Mouse (Mus musculus): ENCODE data around the gene Itgal. TPM values are rescaled to one million over a fixed set of nuclear protein-coding genes. Genes with fewer than 3 reads are reported as not detected.
"Not testable (repeated sequence)": the region's sequence is repeated elsewhere in the genome, so short reads cannot be mapped to it uniquely, and the experiment has no call there.

The Itgal gene
- polyA plus RNA-seq, 1 experiment from 2014 or later, result 4.1 TPM

- no peak for DNase-seq
- no peak overlapping the region; the same call in 1 of the 2 replicates for H3K9ac ChIP-seq
- ATAC-seq (ENCODE audit: low read depth), result no peak
- H3K27ac ChIP-seq, result no peak overlapping the region
- no peak overlapping the region for H3K4me3 ChIP-seq (replicated peaks)
- no peaks in the 10 kb centered on the region for H3K4me1 ChIP-seq (replicated peaks)
- H3K27me3 ChIP-seq, result no peaks in the 10 kb centered on the region
- no peak overlapping the region for H3K4me2 ChIP-seq
- no peaks in the 10 kb centered on the region for H3K9me3 ChIP-seq (replicated peaks)
- 77% methylated on average over 12 of the region's 12 CpGs for WGBS (ENCODE audit: insufficient replicate concordance)
- no peaks in the 10 kb centered on the region for H3K36me3 ChIP-seq
Measured at GRCm38 (mm10) chr7:127309951-127310350, 13.9 kb downstream of the Itgal start.

DNA sequence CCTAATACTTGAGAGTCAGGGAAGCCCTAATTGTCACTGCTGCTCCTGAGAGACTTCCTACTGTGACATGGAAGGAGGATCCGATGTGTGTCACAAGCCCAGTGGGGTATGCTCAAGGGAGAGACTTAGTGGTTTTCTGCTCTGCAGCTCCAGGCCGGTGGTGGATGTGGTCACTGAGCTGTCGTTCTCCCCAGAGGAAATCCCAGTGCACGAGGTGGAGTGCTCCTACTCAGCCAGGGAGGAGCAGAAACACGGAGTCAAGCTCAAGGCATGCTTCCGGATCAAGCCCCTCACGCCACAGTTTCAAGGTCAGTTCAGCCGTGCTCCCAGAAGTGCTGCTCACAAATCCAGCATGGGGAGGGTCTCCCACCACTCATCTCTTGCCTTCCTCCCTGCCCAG lies 17.9 kb downstream of the Itgal start:
- H3K4me1 ChIP-seq (replicated peaks), result no peaks in the 10 kb centered on the region
- no peak for DNase-seq
- WGBS (ENCODE audit: insufficient replicate concordance), result 41% methylated on average over 8 of the region's 8 CpGs
- no peaks in the 10 kb centered on the region for H3K36me3 ChIP-seq
- H3K4me3 ChIP-seq (replicated peaks), result no peak overlapping the region
- H3K27ac ChIP-seq, result no peak overlapping the region
- H3K4me2 ChIP-seq, result no peak overlapping the region
- H3K9ac ChIP-seq, result no peak overlapping the region
- no peak for ATAC-seq (ENCODE audit: low read depth)
- no peaks in the 10 kb centered on the region for H3K27me3 ChIP-seq
- H3K9me3 ChIP-seq (replicated peaks), result no peaks in the 10 kb centered on the region

GRCm38 (mm10) chr7:127321106-127321505 lies 25.0 kb downstream of the Itgal start:
- H3K36me3 ChIP-seq, result no peaks in the 10 kb centered on the region
- ATAC-seq (ENCODE audit: low read depth) (no peak), DNase-seq (no peak)
- no peaks in the 10 kb centered on the region for H3K4me1 ChIP-seq (replicated peaks)
- H3K27ac ChIP-seq, result no peak overlapping the region
- H3K9me3 ChIP-seq (replicated peaks), result no peaks in the 10 kb centered on the region
- H3K27me3 ChIP-seq, result no peaks in the 10 kb centered on the region
- H3K9ac ChIP-seq, result no peak overlapping the region
- no peak overlapping the region for H3K4me2 ChIP-seq
- WGBS (ENCODE audit: insufficient replicate concordance), result 47% methylated on average over 4 of the region's 4 CpGs
- H3K4me3 ChIP-seq (replicated peaks), result no peak overlapping the region

DNA sequence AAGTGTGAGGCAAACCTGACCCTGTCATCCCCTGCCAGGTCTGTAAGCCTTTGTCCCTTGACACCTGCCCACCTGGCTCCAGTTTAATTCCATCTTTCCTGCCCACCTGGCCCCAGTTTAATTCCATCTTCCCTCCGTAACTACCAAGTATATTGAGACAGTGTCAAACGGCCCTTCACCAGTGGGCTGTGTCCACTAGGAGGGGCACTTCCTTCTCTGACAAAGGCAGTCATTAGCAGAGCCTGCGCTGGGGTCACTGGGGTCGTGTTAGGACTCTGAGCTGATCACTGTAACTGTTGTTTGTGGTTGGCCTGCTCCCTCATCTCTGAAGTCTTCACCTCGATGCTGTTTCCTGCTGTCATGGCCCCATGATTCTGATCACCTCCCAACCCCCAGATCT lies 26.0 kb downstream of the Itgal start:
- WGBS (ENCODE audit: insufficient replicate concordance), result 37% methylated on average over 5 of the region's 5 CpGs
- Histone ChIP-seq H3K27me3 (no peaks in the 10 kb centered on the region), H3K27ac (no peak overlapping the region), H3K9me3 (replicated peaks) (no peaks in the 10 kb centered on the region), H3K4me3 (replicated peaks) (no peak overlapping the region), H3K4me1 (replicated peaks) (no peaks in the 10 kb centered on the region), H3K4me2 (no peak overlapping the region), H3K9ac (no peak overlapping the region), H3K36me3 (no peaks in the 10 kb centered on the region)
- no peak for DNase-seq
- ATAC-seq (ENCODE audit: low read depth), result no peak

DNA sequence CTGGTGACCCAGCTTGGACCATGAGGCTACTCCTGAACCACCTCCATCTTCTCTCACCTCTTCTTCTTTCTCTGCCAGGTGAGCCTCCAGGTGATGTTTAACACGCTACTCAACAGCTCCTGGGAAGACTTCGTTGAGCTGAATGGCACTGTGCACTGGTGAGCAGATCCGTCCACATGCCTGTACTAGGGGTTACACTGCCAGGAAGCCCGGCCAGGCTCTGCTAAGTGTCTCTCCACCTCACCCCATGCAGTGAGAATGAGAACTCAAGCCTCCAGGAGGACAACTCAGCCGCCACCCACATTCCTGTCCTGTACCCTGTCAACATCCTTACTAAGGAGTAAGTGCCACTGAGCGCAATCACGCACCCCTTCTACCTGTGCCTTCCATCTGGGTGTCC lies 28.9 kb downstream of the Itgal start:
- Histone ChIP-seq H3K27ac (no peak overlapping the region), H3K4me1 (replicated peaks) (no peaks in the 10 kb centered on the region), H3K27me3 (no peaks in the 10 kb centered on the region), H3K9me3 (replicated peaks) (no peaks in the 10 kb centered on the region), H3K36me3 (no peaks in the 10 kb centered on the region), H3K9ac (no peak overlapping the region), H3K4me3 (replicated peaks) (no peak overlapping the region), H3K4me2 (no peak overlapping the region)
- WGBS (ENCODE audit: insufficient replicate concordance), result 79% methylated on average over 7 of the region's 7 CpGs
- no peak for DNase-seq
- no peak for ATAC-seq (ENCODE audit: low read depth)

- no peak for DNase-seq
- no peak overlapping the region for H3K4me3 ChIP-seq (replicated peaks)
- 78% methylated on average over 8 of the region's 8 CpGs for WGBS (ENCODE audit: insufficient replicate concordance)
- H3K4me2 ChIP-seq, result no peak overlapping the region
- H3K9ac ChIP-seq, result no peak overlapping the region
- no peaks in the 10 kb centered on the region for H3K27me3 ChIP-seq
- H3K36me3 ChIP-seq, result no peaks in the 10 kb centered on the region
- no peak for ATAC-seq (ENCODE audit: low read depth)
- no peaks in the 10 kb centered on the region for H3K9me3 ChIP-seq (replicated peaks)
- H3K27ac ChIP-seq, result no peak overlapping the region
- H3K4me1 ChIP-seq (replicated peaks), result no peaks in the 10 kb centered on the region
Measured at GRCm38 (mm10) chr7:127325550-127325949, 29.5 kb downstream of the Itgal start.

DNA sequence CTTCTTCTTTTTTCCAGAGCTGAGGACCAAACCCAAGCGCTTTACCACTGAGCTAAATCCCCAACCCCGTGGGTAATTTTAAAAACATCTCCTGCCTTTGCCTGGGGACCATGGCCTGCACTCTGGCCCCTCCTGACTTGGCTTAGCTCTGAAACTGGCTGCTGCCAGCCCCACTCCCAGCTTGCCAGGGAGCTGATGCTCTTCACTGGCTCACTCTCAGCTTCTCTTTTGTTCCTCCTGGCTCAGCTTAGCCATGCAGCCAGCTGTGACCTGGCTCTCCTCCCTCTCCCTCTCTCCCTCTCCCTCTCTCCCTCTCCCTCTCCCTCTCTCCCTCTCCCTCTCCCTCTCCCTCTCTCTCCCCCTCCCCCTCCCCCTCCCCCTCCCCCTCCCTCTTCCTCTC lies 30.6 kb downstream of the Itgal start:
- Histone ChIP-seq H3K36me3 (no peaks in the 10 kb centered on the region), H3K27me3 (no peaks in the 10 kb centered on the region), H3K9ac (no peak overlapping the region), H3K4me3 (replicated peaks) (no peak overlapping the region), H3K27ac (no peak overlapping the region), H3K4me2 (no peak overlapping the region), H3K4me1 (replicated peaks) (no peaks in the 10 kb centered on the region), H3K9me3 (replicated peaks) (no peaks in the 10 kb centered on the region)
- no peak for ATAC-seq (ENCODE audit: low read depth)
- no peak for DNase-seq
- 67% methylated on average over 2 of the region's 2 CpGs for WGBS (ENCODE audit: insufficient replicate concordance)

GRCm38 (mm10) chr7:127333240-127333639 lies 37.2 kb downstream of the Itgal start:
- 75% methylated on average over 6 of the region's 6 CpGs for WGBS (ENCODE audit: insufficient replicate concordance)
- no peak for DNase-seq
- H3K4me3 ChIP-seq (replicated peaks), result no peak overlapping the region

GRCm38 (mm10) chr7:127335604-127336003 lies 39.5 kb downstream of the Itgal start:
- no peak overlapping the region for H3K27ac ChIP-seq
- no peaks in the 10 kb centered on the region for H3K9me3 ChIP-seq (replicated peaks)
- H3K27me3 ChIP-seq, result no peaks in the 10 kb centered on the region
- no peak overlapping the region for H3K4me3 ChIP-seq (replicated peaks)
- DNase-seq (no peak), ATAC-seq (ENCODE audit: low read depth) (no peak)
- WGBS (ENCODE audit: insufficient replicate concordance), result 70% methylated on average over 4 of the region's 4 CpGs
- H3K9ac ChIP-seq, result no peak overlapping the region
- no peaks in the 10 kb centered on the region for H3K4me1 ChIP-seq (replicated peaks)
- no peaks in the 10 kb centered on the region for H3K36me3 ChIP-seq
- H3K4me2 ChIP-seq, result no peak overlapping the region

More at GRCm38 (mm10) chr7:127333240-127333639, 37.2 kb downstream of the Itgal start:
- Histone ChIP-seq H3K4me2 (no peak overlapping the region), H3K27ac (no peak overlapping the region), H3K9me3 (replicated peaks) (no peaks in the 10 kb centered on the region), H3K36me3 (no peaks in the 10 kb centered on the region), H3K4me1 (replicated peaks) (no peaks in the 10 kb centered on the region), H3K27me3 (no peaks in the 10 kb centered on the region), H3K9ac (no peak overlapping the region)
- ATAC-seq (ENCODE audit: low read depth), result no peak

DNA sequence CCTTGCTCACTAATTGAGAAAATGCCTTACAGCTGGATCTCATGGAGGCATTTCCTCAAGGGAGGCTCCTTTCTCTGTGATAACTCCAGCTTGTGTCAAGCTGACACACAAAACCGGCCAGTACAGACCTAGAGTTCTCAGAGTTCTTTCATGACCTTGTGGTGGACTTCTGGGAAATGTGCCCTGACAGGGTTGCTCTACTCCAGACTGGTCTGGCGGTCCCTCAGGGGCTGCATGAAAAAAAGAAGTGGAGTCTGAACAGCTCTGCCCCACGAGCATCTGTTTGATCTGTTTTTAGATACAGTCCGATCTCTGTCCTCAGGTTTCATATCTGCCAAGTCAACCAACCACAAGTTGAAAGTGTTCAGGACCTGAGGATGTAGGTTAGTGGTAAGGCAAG lies 41.6 kb downstream of the Itgal start:
- no peaks in the 10 kb centered on the region for H3K36me3 ChIP-seq
- H3K9me3 ChIP-seq (replicated peaks), result no peaks in the 10 kb centered on the region
- H3K9ac ChIP-seq, result no peak overlapping the region
- peaks cover 3% of the 10 kb centered on the region; the same call in 1 of the 2 replicates for H3K4me1 ChIP-seq (replicated peaks)
- DNase-seq (no peak), ATAC-seq (ENCODE audit: low read depth) (no peak)
- H3K27me3 ChIP-seq, result no peaks in the 10 kb centered on the region
- H3K27ac ChIP-seq, result no peak overlapping the region
- no peak overlapping the region for H3K4me2 ChIP-seq
- no peak overlapping the region for H3K4me3 ChIP-seq (replicated peaks)
- WGBS (ENCODE audit: insufficient replicate concordance), result 28% methylated on average over 4 of the region's 4 CpGs

- Histone ChIP-seq H3K9ac (no peak overlapping the region), H3K9me3 (replicated peaks) (no peaks in the 10 kb centered on the region), H3K27ac (no peak overlapping the region), H3K4me3 (replicated peaks) (no peak overlapping the region), H3K4me2 (no peak overlapping the region), H3K4me1 (replicated peaks) (peaks cover 38% of the 10 kb centered on the region), H3K27me3 (no peaks in the 10 kb centered on the region), H3K36me3 (peaks cover 9% of the 10 kb centered on the region)
- WGBS (ENCODE audit: insufficient replicate concordance), result 85% methylated on average over 8 of the region's 8 CpGs
- no peak for ATAC-seq (ENCODE audit: low read depth)
- DNase-seq, result no peak
Measured at GRCm38 (mm10) chr7:127341356-127341755, 45.3 kb downstream of the Itgal start.

DNA sequence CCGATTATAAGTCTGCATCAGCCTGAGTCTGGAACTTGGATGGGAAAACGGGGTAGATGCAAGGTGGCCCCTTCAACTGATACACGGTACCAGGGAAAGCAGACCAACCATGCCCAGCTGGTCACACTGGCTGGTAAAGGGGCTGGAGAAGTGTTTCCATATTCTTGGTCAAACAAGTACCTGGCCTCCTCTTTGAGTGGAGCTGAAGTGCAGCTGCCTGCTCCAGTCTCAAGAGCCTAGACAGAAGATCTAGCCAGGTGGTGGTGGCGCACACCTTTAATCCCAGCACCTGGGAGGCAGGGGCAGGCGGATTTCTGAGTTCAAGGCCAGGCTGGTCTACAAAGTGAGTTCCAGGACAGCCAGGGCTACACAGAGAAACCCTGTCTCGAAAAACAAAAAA lies 45.8 kb downstream of the Itgal start:
- H3K4me1 ChIP-seq (replicated peaks), result peaks cover 43% of the 10 kb centered on the region
- H3K27me3 ChIP-seq; H3K36me3 ChIP-seq; H3K9me3 ChIP-seq (replicated peaks); H3K4me2 ChIP-seq; H3K4me3 ChIP-seq (replicated peaks); H3K9ac ChIP-seq; H3K27ac ChIP-seq; DNase-seq; ATAC-seq (ENCODE audit: low read depth): not testable (repeated sequence)
- WGBS (ENCODE audit: insufficient replicate concordance), result 74% methylated on average over 6 of the region's 6 CpGs
